Mouse (Mus musculus): ENCODE measurements around the gene Sema6d.

The Sema6d gene

DNA sequence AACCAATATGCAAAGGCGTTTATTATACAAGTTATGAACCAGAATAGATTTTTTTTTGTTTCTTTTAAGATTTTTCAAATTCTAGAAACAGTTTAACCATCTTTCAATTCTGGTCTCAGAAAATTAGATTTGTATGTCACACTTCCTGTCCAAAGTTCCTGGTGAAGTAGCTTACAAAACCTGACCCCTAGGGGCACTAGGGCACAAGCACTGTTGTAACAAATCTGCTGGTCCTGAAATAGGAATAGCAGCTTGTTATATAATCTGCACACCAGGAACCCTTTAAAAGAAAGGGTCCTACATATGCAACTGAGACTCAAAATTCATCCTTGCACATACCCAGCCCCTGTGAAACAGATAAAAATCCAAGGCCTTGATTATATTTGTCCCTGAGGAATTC, 298.5 kb downstream of the Sema6d start:
- in situ Hi-C loops (cut with MboI; ENCODE audit: low sequenced_read_pairs) = no loop called here

DNA sequence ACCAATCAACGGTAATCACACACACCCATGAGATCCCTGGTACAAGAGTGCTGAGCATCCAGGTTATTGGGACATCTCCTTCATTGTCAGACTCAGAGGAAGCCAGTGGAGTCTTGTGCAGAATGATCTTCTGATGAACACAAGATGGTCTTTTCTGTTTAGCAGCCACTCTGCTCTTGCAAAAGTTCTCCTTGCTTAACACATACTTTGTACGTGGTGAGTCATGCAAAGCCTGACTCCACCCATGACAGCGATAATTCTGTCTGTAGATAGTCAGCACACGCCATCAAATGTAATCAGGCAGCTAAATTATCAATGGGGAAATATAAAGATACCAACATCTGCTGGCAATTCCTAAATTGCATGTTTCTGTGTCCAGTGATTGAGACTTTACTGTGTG, 307.0 kb downstream of the Sema6d start:
- in situ Hi-C loops (cut with MboI; ENCODE audit: low sequenced_read_pairs) = no loop called here

GRCm38 (mm10) chr2:124397304-124397703, 307.5 kb downstream of the Sema6d start:
- in situ Hi-C loops (cut with MboI; ENCODE audit: low sequenced_read_pairs) = no loop called here

DNA sequence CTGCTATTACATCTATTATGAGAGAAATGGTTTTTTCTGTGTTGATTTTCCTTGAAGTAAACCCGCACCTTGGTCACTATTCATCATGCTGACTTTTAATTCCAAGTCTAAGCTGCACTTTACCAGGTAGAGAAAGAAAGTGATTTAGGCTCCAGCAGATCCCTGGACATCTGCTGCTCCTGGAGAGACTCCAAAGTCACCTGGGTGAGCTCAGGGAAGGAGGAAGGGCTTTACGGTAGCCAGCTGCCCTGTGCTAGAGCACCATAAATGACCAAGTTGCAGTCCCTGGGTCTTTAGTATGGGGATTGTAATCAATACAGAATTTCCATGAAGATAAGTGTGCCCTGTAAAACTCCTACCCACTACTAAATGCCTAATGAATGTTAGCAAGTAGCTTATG, 309.8 kb downstream of the Sema6d start:
- in situ Hi-C loops (cut with MboI; ENCODE audit: low sequenced_read_pairs) = no loop called here

GRCm38 (mm10) chr2:124401727-124402380, 312.1 kb downstream of the Sema6d start:
- in situ Hi-C loops (cut with MboI; ENCODE audit: low sequenced_read_pairs) = no loop called here

- in situ Hi-C loops (cut with MboI; ENCODE audit: low sequenced_read_pairs) = no loop called here
Measured at GRCm38 (mm10) chr2:124403571-124403970, 313.8 kb downstream of the Sema6d start.

DNA sequence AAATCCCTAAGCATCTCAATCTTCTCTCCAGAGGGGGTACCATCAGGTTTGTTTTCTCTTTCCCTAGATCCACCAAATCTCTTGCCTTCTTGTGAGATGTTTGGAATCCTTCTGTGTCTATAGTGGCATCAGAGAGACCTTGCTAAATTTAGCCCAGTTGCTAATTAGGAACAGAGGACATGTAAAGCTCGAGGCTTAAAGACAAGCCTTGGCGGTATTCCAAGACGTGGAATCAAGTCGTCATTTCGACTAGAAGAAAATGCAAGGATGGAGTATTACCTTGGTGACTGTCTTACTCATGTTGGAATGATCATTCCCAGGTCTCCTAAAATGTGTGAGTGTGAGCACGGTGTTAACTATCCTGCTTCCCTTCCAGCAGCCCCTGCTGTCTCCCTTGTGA, 314.2 kb downstream of the Sema6d start:
- in situ Hi-C loops (cut with MboI; ENCODE audit: low sequenced_read_pairs) = no loop called here

DNA sequence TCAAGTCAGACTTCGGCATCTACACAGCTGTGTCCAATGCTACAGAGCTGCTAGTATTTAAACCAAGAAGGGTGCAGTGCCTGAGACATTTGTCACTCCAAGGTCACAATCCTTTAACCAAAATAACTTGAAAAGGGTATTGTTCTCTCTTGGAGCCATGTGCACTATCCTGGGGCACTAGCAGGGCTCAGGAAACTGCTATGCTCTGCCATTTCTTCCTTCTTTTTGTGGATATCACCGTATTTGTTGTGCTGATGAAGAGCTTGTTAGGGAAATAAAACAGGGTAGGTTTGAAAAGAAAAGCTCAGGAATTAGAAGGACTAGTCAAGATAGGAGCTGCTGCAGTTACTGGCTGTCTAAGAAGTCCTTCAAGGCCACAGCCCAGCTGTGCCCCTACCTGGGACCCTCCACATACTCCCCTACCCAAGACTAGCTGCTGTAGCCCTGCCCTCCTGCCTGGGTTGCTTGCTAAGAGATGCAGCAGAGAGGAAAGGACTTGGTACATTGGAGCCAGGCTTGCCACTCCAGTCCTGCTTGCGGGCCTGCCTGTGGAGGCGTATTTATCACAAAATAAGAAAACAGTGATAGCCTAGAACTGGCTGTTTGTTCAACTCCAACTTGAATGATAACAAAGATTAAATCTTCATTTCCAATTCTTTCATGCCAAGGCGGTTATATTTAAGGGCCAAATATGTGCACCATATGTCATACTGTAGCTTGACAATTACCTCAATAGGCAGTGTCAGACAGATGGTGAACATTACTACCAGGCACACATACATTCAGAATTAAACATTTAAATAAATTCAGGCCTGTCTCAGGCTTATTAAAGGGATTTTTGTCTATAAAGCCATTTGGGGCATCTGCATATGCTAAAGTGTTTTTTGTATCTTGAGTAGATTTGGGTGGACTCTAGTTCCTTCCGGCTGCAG, 315.1 kb downstream of the Sema6d start:
- in situ Hi-C loops (cut with MboI; ENCODE audit: low sequenced_read_pairs) = no loop called here

DNA sequence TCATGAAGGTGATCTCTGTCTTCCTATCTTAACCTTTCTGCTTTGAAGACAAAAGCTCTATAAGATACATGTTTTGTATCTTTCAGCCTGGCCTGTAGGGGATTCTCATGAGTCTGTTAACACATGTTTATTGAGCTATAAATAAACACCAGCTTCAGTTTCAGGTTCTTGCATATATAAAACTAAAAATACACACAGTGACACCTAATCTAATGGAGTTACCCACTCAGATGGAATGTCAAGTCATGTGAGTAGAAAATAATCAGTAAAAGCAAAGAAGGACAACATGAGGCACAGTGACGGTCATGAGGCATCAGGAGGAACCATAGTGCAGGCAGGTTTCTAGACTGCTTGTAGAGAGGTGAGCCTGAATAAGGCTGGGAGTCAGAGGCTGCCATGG, 319.2 kb downstream of the Sema6d start:
- in situ Hi-C loops (cut with MboI; ENCODE audit: low sequenced_read_pairs) = no loop called here

DNA sequence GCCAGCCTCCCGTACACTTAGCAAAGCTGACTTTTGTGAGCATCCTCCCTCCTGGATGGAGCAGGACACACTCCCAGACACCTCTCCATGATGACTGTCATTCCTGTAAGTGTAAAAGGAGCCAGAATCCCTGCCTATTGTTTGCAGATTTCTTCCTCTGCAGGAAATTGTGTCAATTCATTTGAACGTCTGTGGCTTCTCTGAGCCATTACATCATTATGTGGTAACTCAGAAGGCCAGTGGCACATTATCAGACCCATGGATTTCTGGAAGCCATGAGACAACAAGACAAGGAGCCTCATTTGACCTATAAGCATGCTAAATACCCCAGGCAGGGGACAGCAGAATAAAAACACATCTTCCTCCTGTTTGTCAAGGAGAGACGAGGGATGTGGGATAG, 327.0 kb downstream of the Sema6d start:
- in situ Hi-C loops (cut with MboI; ENCODE audit: low sequenced_read_pairs) = no loop called here

- in situ Hi-C loops (cut with MboI; ENCODE audit: low sequenced_read_pairs) = no loop called here
Measured at GRCm38 (mm10) chr2:124418319-124418718, 328.6 kb downstream of the Sema6d start.

GRCm38 (mm10) chr2:124420170-124420825, 330.5 kb downstream of the Sema6d start:
- in situ Hi-C loops (cut with MboI; ENCODE audit: low sequenced_read_pairs) = no loop called here

- in situ Hi-C loops (cut with MboI; ENCODE audit: low sequenced_read_pairs) = no loop called here
Measured at GRCm38 (mm10) chr2:124429744-124430143, 340.0 kb downstream of the Sema6d start.

- in situ Hi-C loops (cut with MboI; ENCODE audit: low sequenced_read_pairs) = no loop called here
Measured at GRCm38 (mm10) chr2:124430708-124431107, 340.9 kb downstream of the Sema6d start.

DNA sequence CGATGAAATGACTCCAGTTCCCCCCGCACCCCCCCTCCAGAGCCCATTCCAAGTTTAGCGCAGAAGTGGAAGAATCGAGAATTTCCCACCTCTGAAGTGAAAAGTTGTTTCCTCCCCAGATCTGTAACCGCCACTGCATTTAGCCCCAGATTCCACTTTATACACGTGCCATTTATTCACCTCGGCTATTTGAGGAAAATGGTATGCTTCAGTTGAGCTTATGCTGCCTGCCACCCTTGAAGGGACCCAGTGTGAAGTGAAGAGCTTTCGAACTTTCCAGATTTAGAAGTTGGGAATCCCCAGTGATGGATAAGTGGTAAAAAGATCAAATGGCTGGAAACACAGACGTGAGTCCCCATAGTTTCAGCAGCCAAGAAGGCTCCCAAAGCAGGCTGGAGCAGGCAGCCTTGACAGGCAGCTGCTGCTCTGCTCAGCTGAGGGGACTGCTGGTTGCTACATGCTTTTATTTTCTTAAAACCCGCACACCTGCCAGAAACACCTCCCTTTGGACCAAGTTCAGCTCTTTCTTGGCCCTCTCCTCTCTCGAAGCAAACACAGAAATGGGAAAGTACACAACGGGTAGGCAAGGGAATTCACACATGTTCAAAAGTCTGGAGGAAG, 345.7 kb downstream of the Sema6d start:
- in situ Hi-C loops (cut with MboI; ENCODE audit: low sequenced_read_pairs) = no loop called here

DNA sequence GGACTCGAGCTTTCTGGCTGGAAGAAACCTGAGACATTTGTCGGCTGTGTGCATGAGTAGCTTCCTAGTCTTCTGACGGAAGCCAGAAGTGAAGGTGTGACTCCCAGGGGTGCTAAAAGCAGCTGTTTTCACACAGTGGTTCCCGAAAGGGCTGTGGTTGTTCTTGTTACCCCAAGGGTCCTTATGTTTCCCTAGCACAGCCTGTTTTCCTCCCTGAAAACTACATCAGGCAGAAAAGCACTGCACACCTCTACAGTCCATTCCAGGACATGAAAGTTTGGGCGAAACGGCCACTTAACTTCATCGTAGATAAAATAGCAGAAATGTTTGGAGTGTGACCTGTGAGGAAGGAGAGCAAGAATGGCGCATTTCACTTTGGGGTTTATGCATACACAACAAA, 346.9 kb downstream of the Sema6d start:
- in situ Hi-C loops (cut with MboI; ENCODE audit: low sequenced_read_pairs) = no loop called here

- in situ Hi-C loops (cut with MboI; ENCODE audit: low sequenced_read_pairs) = no loop called here
Measured at GRCm38 (mm10) chr2:124444199-124444598, 354.4 kb downstream of the Sema6d start.

DNA sequence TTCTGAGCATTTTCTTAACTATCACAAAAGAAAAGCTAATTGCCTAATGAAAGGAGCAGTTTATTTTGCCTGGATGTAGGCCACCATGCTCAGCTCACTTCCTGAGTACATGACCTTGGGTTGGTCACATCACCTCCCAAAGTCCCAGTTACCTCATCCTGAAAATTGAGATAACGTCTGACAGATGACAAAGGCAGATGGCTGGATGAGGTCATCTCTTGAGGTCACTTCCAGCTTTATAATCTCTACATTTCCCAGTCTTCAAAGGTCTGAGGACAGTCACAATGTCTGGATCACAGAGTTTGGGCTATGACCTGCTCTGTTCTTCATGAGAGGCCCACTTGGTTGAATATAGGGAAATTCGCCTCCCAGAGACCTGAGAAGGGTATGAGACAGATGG, 366.1 kb downstream of the Sema6d start:
- in situ Hi-C loops (cut with MboI; ENCODE audit: low sequenced_read_pairs) = no loop called here

- in situ Hi-C loops (cut with MboI; ENCODE audit: low sequenced_read_pairs) = no loop called here
Measured at GRCm38 (mm10) chr2:124456999-124457398, 367.2 kb downstream of the Sema6d start.

GRCm38 (mm10) chr2:124458028-124458427, 368.3 kb downstream of the Sema6d start:
- in situ Hi-C loops (cut with MboI; ENCODE audit: low sequenced_read_pairs) = no loop called here

DNA sequence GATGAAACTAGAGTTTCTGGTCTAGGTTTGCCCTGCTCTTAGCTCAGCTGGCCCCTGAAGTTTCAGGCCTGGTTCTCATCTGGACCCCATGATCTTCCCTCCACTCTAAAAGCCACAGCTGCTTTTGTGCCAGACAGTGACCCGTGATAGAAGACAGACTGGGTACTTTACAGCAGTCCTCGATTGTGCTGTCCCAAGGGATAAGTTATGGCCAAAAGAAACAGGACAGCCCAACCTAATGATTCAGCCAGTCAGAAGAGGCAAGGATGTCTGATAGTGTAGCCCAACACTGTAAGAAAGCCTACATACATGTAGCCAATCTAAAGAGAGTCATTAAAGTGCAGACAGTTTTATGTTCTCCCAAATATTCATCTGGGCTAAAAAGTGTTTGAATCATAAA, 371.2 kb downstream of the Sema6d start:
- in situ Hi-C loops (cut with MboI; ENCODE audit: low sequenced_read_pairs) = no loop called here
